9 mouse cellular contexts compared by ENCODE assay signal in the genomic region with DNA sequence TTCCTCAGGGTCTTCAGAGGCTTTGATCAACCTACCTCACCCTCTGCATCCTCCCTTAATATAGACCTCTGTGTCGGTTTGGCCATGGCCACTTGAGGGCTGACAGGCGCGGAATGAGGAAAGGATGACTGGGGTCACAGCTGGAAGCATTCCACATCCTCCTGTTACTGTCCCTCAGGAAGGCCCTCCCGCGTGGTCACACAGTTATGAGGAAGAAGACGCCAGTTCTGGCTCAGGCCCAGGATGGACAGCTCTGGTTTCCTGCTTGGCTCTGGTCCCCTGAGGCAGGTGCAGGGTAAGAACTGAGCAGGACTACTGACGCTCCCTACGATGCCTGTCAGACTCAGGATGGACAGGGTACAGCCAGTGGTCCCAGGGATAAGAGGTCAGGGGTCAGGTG. TPM values are rescaled to one million over a fixed set of nuclear protein-coding genes. Genes with fewer than 3 reads are reported as not detected.
DNase-seq lines count a peak whose midpoint lies in the region; ATAC-seq lines count a peak whose summit lies in the region.
"Had no signal": no experiment of that assay in that cellular context is flagged by ENCODE, and none has a peak within 500 bp of the region (broad histone marks: within the 10 kb centered on the region; RNA-seq: fewer than 3 reads in every experiment).

No protein-coding gene starts in this region.

- peak; percentile 51 for DNase-seq in cerebellum, adult 11-12 months
- DNase-seq in cerebellum, adult 9-11 months: no peak
- DNase-seq in urinary bladder, postnatal 14 days (ENCODE audit: low spot score): peak; percentile 49
- no peak for DNase-seq in urinary bladder, adult 18-20 months (ENCODE audit: low spot score in 2 of 2)
- peak; percentile 67 for DNase-seq in kidney, adult 9 months
- DNase-seq in urinary bladder, adult 2 months (ENCODE audit: low spot score): no peak
- DNase-seq in spleen, postnatal 36 days (ENCODE audit: low spot score in 2 of 2): no peak
- DNase-seq: thymus, postnatal 14 days had no signal

- ATAC-seq in frontal cortex, adult (ENCODE audit: low TSS enrichment): no peak

RNA-seq across cellular contexts. Expression of a gene that starts 1.3 kb away (rescaled TPM):
- 0.25 TPM in 1 of 2 replicates, not detected in the other for polyA plus RNA-seq in urinary bladder, adult 2 months (2012; rRNA removed)

RNA-seq across cellular contexts. Expression of a gene that starts 11.7 kb away (rescaled TPM):
- polyA plus RNA-seq in urinary bladder, adult 2 months (2012; rRNA removed): 1,024 and 1,454 TPM in 2 replicates

RNA-seq across cellular contexts. Expression of a gene that starts 18.5 kb away (rescaled TPM):
- 21.8 and 22.2 TPM in 2 replicates for polyA plus RNA-seq in urinary bladder, adult 2 months (2012; rRNA removed)

Comparison
In these comparisons a context has a peak if more than half of its experiments do, and no peak if none do; other contexts are left out.
1. DNase-seq: peak in cerebellum, adult 11-12 months (single experiment), urinary bladder, postnatal 14 days (single experiment) and kidney, adult 9 months (single experiment); none in cerebellum, adult 9-11 months (single experiment), urinary bladder, adult 18-20 months (0 of 2), urinary bladder, adult 2 months (single experiment) and spleen, postnatal 36 days (0 of 2).